Mouse (Mus musculus) gastrocnemius, adult 18-20 months (tissue): ENCODE measurements around the gene Gm20388. TPM values are rescaled to one million over a fixed set of nuclear protein-coding genes. Genes with fewer than 3 reads are reported as not detected.

Experiments used
- DNase-seq: peaks from one replicate; pipeline ENCODE4 v3.0.0; 2021; ENCODE audit warnings: low spot score
- total RNA-seq, 2 experiments: library from RNA; stranded (reverse); gene quantifications; 2 replicates each; pipeline ENCODE4 v1.2.3; 2021

Gm20388 gene
- total RNA-seq, 2 experiments from 2014 or later = 10.5 to 12.3 TPM

DNA sequence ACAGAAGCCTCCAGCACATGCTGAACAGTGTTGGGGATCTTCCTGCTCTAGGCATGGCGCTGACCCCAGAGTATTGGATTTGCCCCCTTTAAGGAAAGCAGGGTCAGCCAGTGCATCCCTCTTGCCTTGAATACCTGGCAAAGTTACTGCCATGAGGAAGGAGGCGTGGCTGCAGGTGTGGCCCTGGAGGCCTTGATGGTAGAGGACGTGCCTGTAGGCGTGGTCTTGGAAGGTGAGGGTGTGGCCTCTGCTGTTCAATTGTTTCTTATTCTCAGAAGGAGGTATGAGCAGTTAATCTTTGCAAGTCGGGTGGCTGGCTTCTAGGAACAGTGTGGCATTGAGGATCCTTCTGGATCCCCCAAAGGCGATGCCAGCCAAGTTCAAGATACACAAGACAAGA is 2305.8 kb downstream of the Gm20388 start:
- DNase-seq = no peak

DNA sequence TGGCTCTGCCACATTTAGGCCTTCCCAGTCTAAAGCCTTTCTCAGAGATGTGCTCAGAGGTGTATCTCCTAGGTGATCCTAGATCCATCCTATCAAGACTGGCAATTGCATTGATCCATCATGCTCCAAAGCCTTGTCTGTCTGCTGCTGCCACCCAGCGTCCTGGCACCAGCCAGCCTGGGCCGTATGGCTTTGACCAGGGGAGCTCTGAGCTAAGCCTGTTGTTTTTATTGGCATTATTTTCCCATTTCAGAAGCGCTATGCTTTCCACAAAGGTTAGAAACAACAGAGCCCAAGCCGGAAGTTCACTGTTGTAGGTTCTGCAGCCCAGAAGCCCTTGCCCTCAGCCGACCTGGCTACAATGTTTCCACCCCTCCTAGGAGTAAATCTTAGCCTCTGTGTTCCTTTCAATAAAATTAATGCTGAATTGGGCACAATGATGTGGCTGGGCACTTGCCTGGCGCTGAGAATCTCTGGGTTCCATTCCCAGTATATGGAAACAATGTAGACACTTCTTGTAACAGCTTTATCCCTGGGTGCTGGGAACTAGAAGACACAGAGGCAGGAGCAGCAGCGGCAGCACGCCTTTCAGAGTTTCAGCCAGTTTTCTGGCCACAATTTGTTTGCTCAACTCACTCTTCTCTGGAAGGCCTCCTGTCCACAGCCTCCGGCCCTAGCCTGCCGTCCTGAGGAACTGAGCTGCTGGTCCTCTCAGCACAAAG is 2307.0 kb downstream of the Gm20388 start:
- DNase-seq = no peak

DNA sequence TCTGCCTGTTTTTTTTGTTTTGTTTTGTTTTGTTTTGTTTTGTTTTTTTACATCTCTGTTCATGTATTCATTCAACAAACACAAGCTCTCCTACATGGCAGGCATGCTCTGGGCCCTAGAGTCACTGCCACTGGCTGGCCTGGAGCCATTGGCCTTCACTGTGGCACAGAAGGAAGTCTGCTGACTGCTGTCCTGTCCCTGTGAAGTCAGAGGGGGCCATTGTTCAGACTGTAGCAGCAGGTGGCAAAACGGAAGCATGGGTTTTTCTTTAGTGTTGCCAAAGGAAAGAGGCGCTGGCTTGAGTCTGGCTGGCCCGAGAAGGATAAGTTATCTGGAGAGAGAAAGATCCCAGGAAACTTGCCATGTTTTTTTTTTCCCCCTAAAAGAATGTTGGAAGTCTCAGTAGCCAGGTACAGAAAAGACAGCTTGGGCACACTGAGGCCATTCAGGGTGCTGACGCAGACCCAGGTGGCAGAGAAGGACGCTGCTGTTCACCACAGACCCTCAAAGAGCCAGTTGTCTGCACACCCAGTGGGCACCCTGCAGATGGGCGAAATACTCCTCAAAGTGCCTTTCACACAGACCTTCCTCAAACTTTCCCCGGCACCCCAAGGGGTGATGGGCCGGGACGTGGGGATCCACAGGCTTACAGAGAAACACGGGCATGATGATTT is 2313.5 kb downstream of the Gm20388 start:
- no peak for DNase-seq

DNA sequence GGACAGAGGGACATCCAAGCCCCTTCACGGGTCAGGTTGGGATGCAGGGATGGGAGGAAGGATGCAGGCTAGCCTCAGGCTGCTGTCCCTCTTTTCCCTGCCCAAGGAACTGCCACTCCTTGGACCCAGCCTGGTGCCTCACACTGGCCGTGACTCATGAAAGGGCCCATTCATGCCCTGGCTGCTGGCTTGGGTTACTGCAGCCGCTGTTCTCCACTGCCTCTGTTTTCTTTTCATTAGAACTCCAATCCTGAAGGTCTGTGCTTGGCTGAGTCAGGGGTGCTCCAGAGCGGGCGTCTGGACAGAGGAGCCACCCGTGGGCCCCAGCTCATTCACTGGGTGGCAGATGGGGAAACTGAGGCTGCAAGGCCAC is 2314.0 kb downstream of the Gm20388 start:
- DNase-seq = no peak

DNA sequence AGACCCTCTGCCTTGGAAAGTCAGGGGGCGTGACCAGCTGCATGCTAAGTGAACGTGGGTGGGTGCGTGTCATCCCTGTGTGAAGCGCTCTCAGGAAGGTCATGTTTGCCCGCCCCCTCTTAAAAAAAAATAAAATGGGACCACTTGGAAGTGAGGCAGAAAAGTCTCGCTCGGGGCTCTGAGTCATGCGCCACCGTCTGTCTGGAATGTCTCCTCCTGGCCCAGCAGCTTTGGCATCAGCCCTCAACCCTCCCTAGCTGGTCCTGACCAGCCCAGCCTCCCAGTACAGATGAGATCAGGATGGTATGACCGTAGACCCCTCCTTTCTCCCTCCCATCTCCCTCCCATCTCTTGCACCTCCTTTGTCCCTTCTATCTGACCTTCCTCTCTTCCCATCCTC is 2314.8 kb downstream of the Gm20388 start:
- DNase-seq = no peak

DNA sequence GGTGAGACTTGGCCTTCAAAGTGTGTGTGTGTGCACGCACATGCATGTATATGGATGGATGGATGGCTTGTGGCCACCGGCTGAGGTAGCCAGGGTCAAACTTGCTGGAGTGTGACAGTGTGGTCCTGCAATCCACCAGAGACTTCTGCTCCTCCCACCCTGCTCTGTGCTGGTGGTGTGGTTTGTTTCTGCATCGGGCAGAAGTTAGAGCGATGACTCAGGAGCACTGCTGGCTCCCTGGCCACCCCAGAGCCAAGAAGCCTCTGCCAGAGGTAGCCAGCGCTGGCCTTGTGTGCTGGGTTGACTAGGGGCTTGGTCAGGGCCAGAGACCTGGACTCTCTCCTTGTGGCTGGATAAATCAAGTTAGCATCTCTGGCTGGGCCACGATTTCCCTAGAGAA is 2316.7 kb downstream of the Gm20388 start:
- DNase-seq = no peak

DNA sequence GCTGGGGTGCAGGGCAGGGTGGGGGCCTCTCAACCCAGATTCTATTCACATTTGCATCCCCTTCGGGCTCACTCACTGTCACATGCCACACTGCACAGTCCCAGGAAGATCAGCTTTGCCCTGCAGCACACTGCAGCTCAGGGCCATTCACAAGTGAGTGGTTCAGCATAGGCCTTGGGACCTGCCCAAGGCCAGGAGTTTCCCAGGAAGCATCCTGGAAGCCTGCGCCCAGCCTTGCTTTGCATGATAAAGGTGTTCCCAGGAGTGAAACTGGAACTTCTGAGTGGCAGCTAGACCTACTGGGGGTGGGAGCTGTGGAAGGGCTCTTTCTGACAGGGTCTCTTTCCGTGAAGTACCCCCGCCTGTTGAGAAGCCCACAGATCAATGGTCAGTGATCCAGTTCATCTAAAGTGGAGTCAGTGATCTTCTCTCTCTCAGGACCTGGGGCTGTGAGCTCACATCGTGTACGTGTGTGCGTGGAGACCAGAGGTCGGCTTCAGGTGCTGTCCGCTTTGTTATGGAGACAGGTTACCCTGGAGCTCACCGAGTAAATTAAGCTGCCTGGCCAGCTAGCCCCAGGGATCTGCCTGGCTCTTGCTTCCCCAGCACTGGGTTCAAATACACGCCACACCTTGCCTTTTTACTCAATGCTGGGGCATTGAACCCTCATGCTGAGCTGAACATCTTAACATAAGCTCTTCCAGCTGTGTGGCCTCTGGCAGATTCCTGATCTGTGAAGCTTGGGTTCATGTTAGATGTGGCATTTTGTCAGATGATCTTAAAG is 2318.3 kb downstream of the Gm20388 start:
- DNase-seq = no peak

DNA sequence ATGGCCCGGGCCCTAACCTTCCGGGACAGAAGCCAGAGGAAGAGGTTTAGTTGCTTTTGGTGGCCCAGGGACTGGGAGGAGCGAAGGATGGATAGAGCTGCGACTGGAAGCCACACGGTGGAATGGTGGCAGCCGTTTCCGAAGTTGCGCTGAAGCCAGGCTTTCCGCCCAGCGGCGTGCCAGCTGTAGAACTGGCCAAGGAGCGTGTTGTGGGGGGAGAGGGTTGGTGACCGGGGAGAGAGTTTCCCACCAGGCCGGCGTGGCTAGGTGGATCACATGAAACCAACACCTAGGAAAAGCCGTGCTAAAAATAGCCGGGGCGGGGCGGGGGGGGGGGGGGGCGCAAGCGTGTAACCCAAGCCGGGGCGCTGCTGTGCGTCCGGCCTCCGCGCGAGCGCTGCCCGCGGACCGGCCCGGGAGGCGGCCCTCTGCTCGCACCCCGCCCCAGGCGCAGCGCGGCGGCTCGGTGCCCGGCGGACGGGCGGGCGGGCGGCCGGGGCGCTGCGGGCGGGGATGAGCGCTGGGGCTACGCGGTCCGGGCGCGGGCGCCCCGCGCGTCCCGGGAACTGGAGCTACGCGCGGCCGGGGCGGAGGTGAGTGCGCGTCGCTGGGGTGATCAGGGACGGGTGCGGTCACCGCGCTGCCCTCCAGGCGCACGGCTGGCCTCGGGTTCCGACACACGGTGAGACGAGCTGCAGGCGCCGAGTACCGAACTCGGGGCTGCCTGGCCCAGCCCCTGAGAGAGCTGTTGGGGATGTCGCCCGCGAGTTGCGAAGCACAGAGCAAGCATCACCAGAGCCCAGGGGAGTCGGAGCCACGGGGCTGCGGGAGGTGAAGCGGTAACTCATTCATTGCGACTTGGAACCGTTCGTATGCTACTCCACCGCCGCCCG is 2319.4 kb downstream of the Gm20388 start:
- peak; percentile 76 for DNase-seq

DNA sequence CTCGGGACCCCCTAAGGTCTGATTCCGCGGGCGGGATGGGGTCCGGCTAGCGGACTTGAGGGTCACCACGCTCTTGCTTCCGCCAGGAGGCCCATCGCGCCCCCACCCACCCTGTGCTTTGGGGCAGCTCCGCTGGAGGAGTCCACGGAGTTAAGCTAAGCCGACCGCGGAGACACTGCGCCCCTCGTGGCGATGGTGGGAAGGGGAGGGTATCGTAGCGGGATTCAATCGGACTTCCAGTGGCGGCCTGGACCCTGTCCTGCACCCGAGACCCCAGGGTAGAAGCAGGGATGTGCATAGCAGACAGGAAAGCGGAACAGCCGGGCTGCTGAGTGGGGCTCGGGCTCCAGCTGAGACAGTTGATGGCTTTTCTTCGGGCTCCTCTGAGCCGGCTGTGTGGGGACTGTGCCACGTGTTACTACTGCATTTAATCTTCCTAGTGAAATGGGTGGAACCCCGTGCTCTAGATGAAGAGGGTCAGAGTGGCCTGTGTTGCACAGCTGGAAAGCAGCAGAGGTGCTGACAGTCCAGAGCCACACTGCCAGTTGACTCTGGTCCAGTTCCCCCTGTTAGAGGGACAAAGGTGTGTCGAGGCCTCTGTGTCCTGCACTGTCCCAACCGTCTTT is 2320.2 kb downstream of the Gm20388 start:
- peak; percentile 78 for DNase-seq

DNA sequence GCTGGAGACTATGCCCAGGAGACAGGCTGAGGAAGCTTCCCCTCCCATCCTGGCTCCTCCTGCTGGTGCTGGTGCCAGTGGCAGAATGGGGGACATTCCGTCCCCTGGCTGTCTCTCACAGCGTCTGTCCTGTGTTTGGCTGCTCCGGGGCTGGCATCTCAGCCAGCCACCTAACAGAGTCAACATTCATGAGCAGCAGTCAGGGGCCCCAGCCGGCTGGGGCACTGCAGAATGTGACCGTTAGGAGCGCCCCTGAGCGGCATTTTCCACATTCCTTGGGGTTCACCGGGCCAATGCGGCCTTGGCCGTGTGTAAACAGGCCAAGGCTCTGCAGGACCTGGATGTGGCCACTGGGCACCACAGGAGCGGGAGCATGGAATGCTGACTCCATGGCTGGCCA is 2323.4 kb downstream of the Gm20388 start:
- peak; percentile 85 for DNase-seq

DNA sequence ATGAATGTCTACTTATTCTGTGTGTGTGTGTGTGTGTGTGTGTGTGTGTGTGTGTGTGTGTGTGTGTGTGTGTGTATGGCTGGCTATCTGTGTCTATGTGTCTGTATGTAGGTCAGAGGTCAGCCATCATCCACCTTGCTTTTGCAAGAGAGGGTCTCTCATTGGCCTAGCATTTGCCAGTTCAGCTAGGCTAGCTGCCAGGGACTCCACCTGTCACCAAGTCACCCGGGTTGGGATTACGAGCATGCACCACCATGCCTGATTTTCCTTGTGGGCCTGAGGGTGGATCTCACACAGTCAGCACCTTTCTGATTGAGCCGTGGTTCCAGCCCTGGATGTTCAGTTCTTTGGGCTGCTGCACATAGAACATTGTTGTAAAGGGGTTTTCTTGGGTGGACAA is 2325.9 kb downstream of the Gm20388 start:
- DNase-seq = no peak

DNA sequence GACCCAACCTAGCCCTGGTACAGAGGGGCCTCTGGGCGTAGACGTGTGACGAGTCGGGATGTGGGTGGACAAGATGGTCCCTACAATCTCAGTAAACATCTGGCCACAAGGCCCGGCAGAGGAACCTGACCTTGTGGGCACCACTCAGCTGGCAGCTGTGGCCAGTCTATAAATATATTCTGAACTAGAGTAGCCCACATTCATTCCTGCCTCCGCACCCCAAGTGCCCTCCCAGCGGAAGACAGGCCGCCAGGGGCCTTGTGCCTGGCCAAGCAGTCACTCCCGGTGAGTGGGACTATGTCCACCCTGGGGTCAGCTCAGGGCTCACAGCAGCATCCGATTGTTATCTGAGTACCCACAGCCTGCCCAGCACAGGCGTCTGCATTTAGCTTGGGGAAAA is 2327.6 kb downstream of the Gm20388 start:
- DNase-seq = peak; percentile 60

DNA sequence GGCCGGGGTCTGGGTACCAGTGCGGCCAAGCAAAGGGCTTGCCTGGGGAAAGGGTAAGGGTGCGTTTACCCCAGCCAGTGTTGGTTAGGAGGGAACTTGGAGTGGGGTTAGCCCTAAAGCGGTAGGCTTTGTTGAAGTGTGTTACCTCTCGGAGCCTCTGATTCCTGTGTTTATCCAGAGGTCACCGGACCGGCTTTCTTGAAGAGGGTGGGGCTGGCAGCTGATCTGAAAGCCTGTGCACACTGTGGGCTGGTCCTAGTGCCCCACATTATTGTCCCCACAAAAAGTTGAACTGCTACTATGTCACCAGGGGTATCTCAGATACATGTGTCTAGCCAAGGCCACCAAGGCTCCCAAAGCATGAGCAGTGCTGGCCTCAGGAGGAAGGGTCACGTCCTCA is 2328.1 kb downstream of the Gm20388 start:
- DNase-seq = no peak

DNA sequence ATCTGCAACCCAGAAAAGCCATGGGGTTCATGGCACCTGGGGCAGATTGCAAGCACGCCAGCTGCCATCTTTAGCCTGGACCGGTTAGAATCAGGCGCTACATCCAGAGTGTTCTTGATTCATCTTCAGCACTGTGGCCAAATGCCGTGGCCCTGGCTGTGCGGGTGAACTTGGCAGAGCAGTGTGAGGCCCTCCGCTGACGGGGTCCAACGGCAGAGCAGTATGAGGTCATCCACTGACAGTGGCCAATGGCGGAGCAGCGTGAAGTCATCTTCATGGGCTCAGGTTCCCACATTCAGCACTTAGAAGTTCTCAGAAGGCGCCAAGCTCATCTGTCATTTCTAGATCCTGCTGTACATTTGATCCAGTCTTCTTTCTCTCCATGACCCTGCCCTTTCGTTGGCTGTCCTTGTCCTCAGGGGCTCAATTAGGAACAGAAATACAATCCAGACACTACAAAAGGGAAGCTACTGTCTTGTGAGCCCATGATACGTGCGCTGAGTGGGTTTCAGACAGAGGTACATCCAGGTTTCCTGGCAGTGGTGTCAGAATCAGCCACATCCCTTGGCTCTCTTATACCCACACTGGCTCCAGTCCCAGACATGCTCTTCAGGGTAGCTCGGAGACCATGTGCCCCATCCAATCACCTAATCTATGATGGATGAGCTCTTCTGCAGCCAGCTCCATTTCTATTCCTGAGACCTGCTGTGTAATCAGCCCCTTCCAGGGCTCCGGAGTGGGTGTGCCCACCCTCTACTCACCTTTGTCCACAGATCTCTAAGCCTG is 2329.8 kb downstream of the Gm20388 start:
- DNase-seq = peak; percentile 68

DNA sequence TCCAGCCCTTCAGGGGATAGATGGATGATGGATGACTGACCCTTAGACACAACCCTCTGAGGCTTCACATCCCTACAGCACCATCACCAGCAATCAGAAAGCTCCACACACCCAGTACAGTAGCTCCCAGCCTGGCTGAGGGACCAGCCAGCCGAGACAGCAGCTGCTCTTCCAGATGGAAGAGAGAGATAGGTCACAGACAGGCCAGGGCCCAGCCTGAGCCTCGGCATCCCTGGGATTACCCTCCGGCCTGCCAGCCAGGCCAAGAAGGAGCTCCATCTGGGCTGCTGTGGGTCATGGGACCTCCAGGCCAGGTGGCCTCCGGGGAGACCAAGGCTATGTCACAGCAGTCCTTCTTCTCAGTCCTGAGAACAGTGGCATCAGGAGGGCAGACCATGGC is 2332.7 kb downstream of the Gm20388 start:
- no peak for DNase-seq

DNA sequence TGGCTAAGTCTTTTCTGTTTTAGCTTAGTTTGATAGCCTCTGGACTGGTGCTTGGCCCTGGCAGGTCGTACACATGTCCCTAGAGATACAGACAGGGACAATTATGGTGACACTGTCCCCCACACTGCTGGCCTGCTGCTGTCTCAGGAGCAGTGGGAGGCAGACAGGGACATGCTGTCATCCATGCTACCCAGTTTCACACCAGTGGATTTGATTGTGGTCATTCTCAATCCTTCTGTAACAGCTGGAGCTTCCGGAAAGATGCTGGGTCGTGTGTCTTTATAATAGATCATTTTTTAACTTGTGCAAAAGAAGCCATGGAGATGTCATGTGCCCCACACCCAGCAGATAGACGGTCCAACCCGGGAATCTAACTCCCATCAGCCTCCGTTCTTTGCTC is 2334.5 kb downstream of the Gm20388 start:
- DNase-seq = no peak

DNA sequence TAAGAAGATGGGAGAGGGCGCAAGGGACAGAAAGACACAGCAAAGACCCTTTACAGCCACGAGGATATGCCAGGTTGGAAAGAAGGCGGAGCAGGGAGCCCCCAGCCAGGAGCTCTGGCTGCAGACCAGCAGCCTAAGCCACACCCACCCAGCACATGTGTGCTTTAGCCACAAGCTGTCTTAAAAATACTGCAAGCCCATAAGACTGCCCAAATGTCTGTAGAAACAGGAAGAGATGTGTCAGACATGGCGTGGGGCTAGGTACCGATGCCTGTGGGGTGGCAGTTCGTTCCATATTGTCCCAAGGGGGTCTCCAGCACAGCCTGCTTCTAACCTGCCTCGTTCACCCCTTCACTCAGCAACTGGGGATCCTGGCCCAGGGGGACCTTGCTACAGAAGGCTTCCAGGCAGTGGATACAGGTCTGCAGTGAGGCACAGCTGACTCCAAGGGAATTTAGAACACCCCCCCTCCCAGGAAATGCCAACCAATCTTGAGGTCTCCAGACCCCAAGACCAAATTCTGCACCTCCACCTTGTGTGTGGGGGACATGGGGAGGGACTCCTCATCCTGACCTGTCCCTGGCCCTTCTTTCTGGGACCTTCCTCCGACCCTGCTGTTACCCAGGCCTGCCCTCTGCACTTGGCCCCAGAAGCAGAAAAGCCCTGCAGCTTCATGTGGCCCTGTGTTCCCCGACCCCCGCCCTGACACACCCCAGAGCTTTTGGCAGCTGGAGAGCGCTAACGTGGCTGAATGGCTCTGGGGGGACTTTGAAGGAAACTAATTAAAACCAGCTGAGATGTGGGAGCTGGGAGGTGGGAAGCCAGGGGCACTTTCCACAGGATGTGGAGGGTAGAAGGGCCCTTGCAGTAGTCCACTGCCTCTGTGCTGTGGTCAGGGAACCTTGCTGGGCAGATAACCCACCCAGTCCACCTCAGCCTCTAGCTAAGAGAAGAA is 2335.9 kb downstream of the Gm20388 start:
- DNase-seq = no peak

DNA sequence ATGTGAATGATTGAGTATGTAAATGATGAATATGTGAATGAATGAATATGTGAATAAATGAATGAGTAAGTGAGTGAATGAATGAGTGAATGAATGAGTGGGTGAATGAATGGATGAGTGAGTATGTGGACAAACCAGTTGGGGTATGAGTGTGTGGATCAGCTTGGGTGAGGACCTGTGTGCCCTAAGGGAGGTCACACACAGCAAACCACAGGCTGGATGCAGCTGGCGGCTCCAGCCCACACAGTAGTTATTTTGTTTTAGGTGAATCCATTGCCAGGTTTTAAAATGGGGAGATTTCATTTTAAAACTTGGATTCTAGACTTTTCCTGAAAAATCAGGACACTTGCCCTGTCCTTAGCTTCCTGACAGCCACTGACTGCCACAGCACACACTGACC is 2341.1 kb downstream of the Gm20388 start:
- no peak for DNase-seq

DNA sequence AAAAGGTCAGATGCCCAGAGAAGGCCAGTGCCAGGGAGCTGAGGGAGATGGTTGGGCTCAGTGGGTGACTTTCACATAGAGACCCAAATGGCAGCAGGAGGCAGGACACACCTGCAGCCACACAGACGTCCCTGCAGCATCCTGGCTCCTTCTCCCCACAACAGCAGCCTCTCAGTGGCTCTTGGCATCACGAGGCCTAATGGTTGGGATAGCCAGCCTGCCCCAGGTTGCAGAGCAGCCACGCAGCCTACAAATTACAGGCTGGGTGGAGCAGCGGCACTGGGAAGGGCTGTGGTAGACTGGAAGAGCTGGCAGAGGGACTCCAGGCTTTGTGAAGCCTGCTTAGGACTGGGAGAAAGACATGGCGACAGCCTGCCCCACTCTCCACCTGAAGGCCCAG is 2341.7 kb downstream of the Gm20388 start:
- DNase-seq = no peak
